Mouse (Mus musculus) embryonic fibroblast, embryonic 13.5 days (primary cell): ENCODE measurements around the gene Bsn.

Experiments
- CTCF ChIP-seq: IDR thresholded peaks from 2 replicates; pipeline ENCODE4 v1.5.1; 2011; ENCODE audit warnings: mild to moderate bottlenecking, control low read depth, low read length, moderate library complexity, borderline replicate concordance; ENCODE audit not compliant: insufficient read depth
- POLR2A ChIP-seq: IDR thresholded peaks from 2 replicates; pipeline ENCODE4 v1.6.1; 2011; ENCODE audit warnings: low read depth, mild to moderate bottlenecking, control low read depth, low read length, moderate library complexity

- no peak for TF ChIP-seq CTCF
- TF ChIP-seq POLR2A, result no peak
Measured at GRCm38 (mm10) chr9:108212426-108212825, 22.2 kb upstream of the Bsn start.
